Mouse (Mus musculus): ENCODE measurements at regions not wholly inside any gene's neighbourhood (a gene's known extent, or its start where the extent isn't known, plus 50 kb on each side); places are given as distances from the start of the nearest gene placed in this dataset.

DNA sequence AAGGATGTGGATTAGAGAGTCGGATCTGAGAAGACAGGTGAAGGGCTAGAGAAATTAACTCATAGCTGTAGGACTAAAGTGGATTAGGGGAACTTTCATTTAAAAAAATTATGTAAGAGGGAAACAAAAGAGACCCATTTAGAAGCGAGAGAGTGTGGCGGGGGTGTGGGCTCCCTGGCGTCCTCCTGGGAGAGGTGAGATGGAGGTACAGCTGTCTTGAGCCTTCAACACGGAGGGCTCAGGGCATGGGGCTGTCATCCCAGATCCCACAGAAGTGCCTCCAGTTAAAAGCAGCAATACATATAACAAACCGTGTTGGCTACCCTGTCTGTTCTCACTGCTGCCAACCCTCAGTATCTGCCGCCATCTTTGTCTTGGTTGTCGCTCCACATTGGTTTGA lies 284.6 kb upstream of the Prickle1 start:
- no peak for DNase-seq (ENCODE audit: low spot score in 2 of 2)

DNA sequence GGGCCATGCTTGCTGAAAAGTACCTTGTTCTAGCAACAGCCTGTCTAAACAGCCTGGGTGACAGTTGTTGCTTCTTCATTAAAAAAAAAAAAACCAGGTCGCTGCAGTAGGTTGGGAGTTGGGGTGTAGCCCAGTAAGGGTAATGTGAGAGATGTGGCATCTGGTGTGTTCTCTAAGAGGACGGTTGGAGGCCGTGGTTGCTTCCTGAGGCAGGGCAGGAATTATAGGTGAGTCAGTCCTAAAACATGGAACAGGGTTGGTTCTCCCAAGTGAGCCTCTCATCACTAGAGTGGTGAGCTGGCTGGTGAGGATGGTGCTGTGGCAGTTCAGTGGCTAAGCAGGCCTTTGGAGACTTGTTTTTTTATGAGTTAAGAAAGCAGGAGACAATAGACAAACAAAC lies 283.3 kb upstream of the Prickle1 start:
- no peak for DNase-seq (ENCODE audit: low spot score in 2 of 2)

DNA sequence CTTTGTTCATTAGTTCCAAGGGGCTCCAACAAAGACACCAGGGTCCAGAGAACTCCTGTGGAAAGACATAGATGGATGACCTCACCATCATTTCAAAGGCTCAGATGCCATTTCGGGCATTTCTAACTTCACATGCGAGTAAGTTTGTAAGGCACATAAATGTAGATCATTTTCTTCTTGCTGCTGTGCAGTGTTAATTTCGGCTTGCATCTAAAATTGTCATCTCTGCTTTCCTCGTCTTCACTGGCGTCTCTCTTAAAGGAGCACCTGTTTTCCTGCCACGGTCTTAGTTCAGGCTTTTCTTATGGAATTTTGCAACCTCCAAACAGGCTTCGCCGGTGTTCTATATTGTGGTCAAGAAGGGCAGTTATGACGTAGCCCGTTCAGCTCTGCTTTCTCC lies 280.6 kb upstream of the Prickle1 start:
- no peak for DNase-seq (ENCODE audit: low spot score in 2 of 2)

DNA sequence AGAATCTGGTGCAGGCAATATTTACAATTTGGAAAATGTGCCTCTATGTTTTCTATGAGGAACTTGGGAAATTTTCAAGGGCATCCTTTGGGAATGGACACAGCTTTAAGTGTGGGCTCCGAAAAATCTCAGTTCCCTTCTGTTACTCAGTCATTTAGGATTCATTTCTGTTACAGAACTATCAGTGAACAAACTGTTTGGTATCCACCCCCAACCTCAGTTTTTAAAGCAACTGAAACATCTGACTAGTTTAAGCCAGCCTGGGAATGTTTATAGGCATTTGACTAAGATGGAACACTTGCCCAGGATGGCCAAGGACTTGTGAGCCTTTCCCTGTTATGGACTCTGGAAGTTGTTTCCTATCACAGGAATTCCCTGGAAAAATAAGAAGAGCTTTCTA lies 280.0 kb upstream of the Prickle1 start:
- no peak for DNase-seq (ENCODE audit: low spot score in 2 of 2)

GRCm38 (mm10) chr15:93874206-93874605 lies 278.5 kb upstream of the Prickle1 start:
- DNase-seq (ENCODE audit: low spot score in 2 of 2), result peak; percentile 73 to 80

- DNase-seq (ENCODE audit: low spot score in 2 of 2), result no peak
Measured at GRCm38 (mm10) chr15:93857336-93857901, 261.7 kb upstream of the Prickle1 start.

DNA sequence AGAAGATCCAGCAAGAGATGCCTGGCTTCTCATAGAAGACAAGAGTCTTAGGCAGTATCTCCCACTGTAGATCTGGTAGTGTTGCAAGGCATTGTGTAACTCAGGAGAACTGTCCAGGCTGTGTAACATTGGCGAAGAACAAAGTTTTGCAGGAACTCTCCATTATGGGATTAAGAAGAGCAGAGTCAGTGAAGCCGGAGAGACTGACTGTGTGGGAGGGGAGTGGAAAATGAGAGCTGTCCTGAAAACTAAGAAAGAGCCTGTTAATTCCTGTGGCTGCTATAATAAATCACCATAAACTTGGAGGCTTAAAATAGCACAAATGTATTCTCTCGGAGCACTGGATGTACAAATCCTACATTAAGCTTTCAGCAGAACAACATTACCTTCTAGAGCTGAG lies 257.5 kb upstream of the Prickle1 start:
- peak in 1 of 2 experiments; percentile 34 for DNase-seq (ENCODE audit: low spot score in 2 of 2)

DNA sequence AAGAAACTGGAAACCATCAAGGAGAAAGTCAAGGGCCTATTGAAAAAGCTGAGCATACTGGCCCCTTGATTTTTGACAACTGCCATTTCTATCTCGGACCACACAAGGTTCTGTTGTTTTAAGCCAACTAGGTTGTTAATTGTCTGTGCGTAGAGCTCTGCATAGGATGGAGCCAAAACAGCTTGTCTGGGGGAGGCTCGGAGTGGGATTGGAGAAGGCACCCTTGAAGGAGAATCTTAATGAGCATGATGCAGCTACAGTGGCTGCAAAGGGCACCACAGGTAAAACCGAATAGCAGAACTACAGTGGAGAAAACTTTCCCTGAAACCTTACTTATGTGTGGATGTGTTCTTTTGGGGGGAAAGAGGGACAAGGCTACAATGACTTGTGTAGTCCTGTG lies 256.4 kb upstream of the Prickle1 start:
- DNase-seq (ENCODE audit: low spot score in 2 of 2), result peak in 1 of 2 experiments; percentile 22

- no peak for DNase-seq (ENCODE audit: low spot score in 2 of 2)
Measured at GRCm38 (mm10) chr15:93850388-93850787, 254.7 kb upstream of the Prickle1 start.

DNA sequence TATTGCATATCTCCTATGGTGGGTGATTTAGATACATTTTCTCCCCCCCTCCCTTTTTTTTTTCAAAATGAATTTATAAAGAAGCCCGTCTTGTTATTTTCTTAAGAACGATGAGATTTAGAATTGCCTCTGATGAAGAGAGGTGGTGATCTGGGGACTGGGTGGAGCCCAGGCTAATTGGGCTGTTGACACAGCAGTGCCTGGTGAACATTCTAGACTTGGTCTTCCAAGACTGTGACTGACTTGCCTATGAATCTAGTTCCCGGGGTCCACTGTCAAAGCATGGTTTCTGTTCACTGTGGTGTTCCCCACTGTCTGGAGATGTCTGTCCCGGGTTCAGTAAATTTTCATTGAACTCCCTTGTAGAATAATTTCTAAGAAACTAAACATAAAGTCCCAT lies 253.1 kb upstream of the Prickle1 start:
- DNase-seq (ENCODE audit: low spot score in 2 of 2), result no peak

DNA sequence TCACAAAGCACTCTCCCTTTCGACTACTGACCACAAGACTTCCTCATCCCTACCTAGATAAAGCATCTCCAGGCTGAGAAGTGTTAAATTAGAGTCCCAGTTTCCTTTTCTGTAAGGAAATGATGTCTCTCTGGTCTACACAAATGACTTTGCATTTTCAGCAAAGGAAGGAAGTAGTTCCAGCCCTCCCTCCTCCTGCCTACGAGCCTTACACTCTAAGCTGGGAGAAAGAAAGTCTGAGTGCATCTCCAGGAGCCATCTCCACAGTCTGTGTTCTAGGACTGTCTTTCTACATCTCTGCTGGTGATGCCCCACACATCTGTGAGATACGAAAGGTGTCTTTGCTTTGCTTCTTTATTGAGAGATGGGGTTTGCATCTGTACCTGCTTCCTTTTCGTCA lies 251.1 kb upstream of the Prickle1 start:
- no peak for DNase-seq (ENCODE audit: low spot score in 2 of 2)

GRCm38 (mm10) chr15:93845801-93846200 lies 250.1 kb upstream of the Prickle1 start:
- DNase-seq (ENCODE audit: low spot score in 2 of 2), result peak; percentile 72 to 83

- no peak for DNase-seq (ENCODE audit: low spot score in 2 of 2)
Measured at GRCm38 (mm10) chr15:93832956-93833355, 237.3 kb upstream of the Prickle1 start.

- peak; percentile 52 to 67 for DNase-seq (ENCODE audit: low spot score in 2 of 2)
Measured at GRCm38 (mm10) chr15:93832431-93832936, 236.8 kb upstream of the Prickle1 start.

GRCm38 (mm10) chr15:93831148-93831547 lies 235.5 kb upstream of the Prickle1 start:
- DNase-seq (ENCODE audit: low spot score in 2 of 2), result peak; percentile 72 to 79

DNA sequence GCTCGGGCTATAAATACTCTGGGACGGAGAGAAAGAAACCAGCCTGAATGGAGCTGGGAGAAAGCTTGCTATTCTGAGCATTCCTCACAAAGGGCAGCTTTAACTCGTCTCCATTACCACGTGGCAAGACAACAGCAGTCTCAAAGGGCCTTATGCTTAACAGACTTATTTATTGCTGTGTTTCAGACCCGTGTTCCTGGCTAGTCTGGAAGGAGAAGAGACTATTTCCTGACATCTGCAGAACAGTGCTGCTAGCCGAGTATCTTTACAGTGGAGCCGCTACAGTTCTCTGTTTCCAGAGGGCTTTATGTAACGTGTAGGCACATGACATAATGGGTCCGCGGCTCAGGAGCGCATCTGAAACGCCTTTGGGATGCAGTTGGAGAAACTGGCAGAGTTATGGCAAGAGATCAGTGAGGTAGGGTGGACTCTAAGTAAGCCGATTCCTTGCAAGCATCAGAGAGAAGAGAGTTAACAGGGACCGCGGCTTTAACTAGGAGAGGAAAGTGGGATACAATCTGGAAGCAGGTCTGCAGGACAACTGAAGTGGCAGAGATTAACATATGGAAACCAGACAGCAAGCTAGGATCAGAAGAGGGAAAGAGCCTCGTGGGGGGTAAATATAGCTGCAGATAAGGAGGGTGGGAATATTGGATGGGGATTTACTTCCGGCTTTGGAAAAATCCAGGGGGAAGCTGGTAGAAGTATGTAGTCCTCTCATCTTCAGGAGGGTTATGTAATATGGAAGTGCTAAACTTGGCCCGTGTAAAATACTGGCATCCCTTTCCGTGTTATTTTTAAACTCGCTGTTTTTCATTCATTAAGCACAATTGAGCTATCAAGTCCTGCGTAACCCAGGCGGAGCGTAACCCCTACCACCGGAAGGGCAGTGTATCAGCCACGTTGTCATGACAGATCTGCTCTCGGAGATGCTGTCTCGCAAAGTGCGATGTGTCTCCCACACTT lies 229.3 kb upstream of the Prickle1 start:
- DNase-seq (ENCODE audit: low spot score in 2 of 2), result peak; percentile 69 to 81

DNA sequence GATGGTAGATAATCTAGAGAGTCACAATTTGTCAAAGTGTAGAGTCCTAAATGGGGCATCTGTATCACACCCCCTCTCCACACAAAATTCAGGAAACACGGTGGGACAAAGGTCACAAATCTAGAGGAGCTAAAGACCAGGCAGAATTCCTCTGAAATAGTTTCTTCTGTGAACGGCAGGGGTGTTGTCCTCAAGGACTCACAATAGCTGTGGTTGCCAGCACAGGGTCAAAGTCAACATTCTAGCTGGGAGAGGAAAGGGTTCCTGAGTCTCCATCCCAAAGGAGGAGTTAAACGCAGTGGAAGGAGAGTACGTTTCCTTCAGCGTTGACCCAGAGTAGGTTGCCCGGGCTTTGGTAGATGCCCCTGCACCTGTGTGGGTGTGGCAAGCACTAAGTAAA lies 225.5 kb upstream of the Prickle1 start:
- DNase-seq (ENCODE audit: low spot score in 2 of 2), result no peak

GRCm38 (mm10) chr15:93812011-93812410 lies 216.3 kb upstream of the Prickle1 start:
- no peak for DNase-seq (ENCODE audit: low spot score in 2 of 2)

DNA sequence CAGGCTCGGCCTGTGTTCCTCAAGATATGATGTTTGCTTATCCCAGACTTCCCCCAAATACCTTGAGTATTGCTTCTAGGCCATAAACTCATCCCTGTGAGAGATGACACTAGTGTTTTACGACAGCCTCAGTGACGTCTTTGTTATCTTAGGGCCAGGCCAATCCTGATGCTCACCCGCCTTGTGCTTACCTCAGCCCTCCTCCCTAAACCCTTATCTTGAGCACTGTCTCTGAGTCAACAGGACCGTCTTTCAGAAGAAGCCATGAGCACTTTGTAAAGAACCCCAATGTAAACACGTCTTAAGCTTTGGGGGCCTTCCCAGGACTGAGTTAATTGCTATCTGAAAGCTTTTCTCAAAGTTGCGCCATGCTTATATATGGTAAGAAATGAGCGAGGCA lies 212.3 kb upstream of the Prickle1 start:
- DNase-seq (ENCODE audit: low spot score in 2 of 2), result no peak

GRCm38 (mm10) chr15:93807505-93807904 lies 211.8 kb upstream of the Prickle1 start:
- DNase-seq (ENCODE audit: low spot score in 2 of 2), result no peak

- DNase-seq (ENCODE audit: low spot score in 2 of 2), result no peak
Measured at GRCm38 (mm10) chr15:93804703-93805102, 209.0 kb upstream of the Prickle1 start.

- DNase-seq (ENCODE audit: low spot score in 2 of 2), result no peak
Measured at GRCm38 (mm10) chr15:93790531-93790930, 194.8 kb upstream of the Prickle1 start.

DNA sequence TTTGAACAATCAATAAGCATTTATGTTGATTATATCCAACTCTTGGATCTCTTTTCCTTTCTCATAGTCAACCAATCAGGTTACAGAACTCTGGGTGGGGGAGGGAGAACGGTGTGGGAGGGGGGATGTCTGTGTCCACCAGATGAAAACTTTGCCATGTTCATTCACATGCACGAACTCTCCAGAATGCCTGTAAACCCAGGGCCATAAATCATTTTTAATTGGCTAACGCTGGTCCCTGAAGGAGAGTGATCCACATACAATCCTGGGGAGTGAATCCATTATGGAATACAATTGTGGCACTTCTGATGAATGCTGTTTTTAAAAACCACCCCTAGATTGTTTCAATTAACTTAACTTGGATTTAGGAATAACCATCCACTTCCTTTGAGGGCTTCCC lies 194.1 kb upstream of the Prickle1 start:
- no peak for DNase-seq (ENCODE audit: low spot score in 2 of 2)

All from right cerebral cortex, adult 2 months (tissue).